Mouse (Mus musculus): ENCODE data around the gene Yipf2. TPM values are rescaled to one million over a fixed set of nuclear protein-coding genes. Genes with fewer than 3 reads are reported as not detected.
"Not testable (repeated sequence)": the region's sequence is repeated elsewhere in the genome, so short reads cannot be mapped to it uniquely, and the experiment has no call there.

The Yipf2 gene
- polyA plus RNA-seq, 1 experiment from 2014 or later, result 6.9 TPM

DNA sequence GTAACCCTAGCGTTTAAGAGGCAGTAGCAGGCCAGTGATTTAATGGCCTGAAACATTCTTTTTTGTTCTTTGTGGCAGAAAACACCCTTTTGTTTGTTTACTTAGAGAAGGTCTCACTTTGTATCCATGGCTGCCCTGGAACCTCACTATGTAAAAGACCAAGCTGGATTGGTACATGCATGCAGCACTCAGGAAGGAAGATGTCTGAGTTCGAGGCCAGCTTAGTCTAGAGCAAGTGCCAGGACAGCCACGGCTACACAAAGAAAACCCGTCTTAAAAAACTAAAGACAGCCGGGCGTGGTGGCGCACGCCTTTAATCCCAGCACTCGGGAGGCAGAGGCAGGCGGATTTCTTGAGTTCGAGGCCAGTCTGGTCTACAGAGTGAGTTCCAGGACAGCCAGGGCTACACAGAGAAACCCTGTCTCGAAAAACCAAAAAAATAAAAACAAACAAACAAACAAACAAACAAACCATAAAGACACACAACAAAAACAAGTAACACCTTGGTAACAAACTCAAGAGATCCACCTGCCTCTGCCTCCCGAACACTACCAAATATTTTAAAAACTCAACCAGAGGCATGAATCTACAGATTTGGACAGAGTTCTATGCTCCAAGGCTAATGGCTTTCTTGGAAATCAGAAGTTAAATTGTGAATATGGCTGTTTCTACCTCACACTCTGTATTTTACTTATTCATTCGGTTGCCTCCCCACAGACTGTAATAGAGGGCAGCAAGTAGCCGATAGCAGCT lies 22.4 kb upstream of the Yipf2 start:
- Histone ChIP-seq H3K27ac (peak overlapping the region; percentile 84), H3K4me3 (ENCODE audit: inconsistent target) (peak overlapping the region; percentile 73), H3K36me3 (ENCODE audit: inconsistent target) (no peaks in the 10 kb centered on the region), H3K79me2 (ENCODE audit: inconsistent target) (peaks cover 36% of the 10 kb centered on the region)
- WGBS (ENCODE audit: missing documents), result 76% methylated on average over 14 of the region's 15 CpGs

DNA sequence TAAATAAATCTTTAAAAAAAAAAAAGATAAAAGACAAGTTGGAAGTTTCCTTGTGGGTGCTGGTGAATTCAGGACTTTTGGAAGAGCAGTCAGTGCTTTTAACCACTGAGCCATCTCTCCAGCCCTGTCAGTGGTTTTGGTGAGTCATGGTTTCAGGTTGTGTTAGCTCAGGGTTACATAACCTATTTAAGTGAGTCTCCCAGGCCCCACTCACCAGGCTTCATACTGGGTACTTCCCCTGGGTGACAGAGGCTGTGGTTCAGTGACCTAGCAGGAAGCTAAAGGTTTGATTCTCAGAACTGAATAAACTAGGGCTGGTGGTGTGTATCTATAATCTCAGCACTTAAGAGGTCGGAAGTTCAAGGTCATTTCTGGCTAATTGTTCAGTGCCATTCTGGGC lies 17.2 kb upstream of the Yipf2 start:
- no peaks in the 10 kb centered on the region for H3K79me2 ChIP-seq (ENCODE audit: inconsistent target)
- no peak overlapping the region for H3K27ac ChIP-seq
- no peaks in the 10 kb centered on the region for H3K36me3 ChIP-seq (ENCODE audit: inconsistent target)
- no peak overlapping the region for H3K4me3 ChIP-seq (ENCODE audit: inconsistent target)
- WGBS (ENCODE audit: missing documents), result 14% methylated on average over 1 of the region's 1 CpGs

DNA sequence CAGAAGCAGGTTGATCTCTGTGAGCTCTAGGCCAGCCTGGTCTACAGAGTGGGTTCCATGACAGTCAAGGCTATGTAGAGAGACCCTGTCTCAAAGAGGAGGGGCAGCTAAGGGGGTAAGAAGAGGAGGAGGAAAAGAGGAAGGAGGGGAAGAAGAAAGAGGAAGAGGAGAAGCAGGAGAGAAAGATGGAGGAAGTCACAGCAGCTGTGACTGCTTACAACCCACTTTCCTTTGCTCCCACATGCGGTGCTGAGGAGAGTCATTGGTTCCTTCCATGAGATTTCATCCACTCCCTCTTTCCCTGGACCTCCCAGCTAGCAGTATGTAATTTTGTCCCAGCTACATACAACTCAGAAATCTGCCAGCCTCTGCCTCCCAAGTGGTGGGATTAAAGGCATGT lies 14.0 kb upstream of the Yipf2 start:
- H3K27ac ChIP-seq, result no peak overlapping the region
- whole genome bisulfite sequencing (ENCODE audit: missing documents), result 14% methylated on average over 1 of the region's 1 CpGs
- no peaks in the 10 kb centered on the region for H3K36me3 ChIP-seq (ENCODE audit: inconsistent target)
- H3K79me2 ChIP-seq (ENCODE audit: inconsistent target), result no peaks in the 10 kb centered on the region
- H3K4me3 ChIP-seq (ENCODE audit: inconsistent target), result no peak overlapping the region

DNA sequence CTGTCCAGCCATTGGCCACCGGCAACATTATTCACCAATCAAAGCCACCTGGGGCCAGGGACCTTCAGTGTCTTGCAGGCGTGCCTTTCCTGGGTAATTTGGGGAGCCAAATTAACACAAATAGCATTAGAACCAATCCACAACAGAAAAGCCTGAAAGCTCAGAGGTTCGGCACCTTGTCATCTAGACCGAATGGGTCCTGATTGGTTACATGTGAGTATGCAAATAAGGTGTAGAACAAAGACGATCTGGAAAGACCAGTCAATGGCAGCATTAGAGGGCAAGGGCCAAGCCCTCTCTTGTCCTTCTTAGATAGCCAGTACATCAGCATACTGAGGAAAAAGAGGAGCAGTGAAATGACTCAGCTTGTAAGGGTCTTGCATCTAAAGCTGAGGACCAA lies 13.2 kb upstream of the Yipf2 start:
- H3K36me3 ChIP-seq (ENCODE audit: inconsistent target), result no peaks in the 10 kb centered on the region
- H3K27ac ChIP-seq, result no peak overlapping the region
- no peaks in the 10 kb centered on the region for H3K79me2 ChIP-seq (ENCODE audit: inconsistent target)
- no peak overlapping the region for H3K4me3 ChIP-seq (ENCODE audit: inconsistent target)
- WGBS (ENCODE audit: missing documents), result 98% methylated on average over 5 of the region's 5 CpGs

DNA sequence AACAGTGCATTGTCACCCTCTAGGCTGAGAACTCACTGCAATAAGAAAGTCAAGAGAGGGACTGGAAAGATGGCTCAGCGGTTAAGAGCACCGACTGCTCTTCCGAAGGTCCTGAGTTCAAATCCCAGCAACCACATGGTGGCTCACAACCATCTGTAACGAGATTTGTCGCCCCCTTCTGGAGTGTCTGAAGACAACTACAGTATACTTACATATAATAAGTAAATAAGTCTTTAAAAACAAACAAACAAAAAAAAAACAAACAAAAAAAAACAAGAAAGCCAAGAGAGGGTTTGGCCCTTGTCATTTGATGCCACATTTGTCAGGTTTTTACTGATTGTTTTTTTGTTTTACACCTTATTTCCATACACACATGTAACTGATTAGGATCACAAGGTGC lies 11.5 kb upstream of the Yipf2 start:
- Histone ChIP-seq H3K36me3 (ENCODE audit: inconsistent target) (no peaks in the 10 kb centered on the region), H3K79me2 (ENCODE audit: inconsistent target) (no peaks in the 10 kb centered on the region), H3K27ac (no peak overlapping the region), H3K4me3 (ENCODE audit: inconsistent target) (no peak overlapping the region)
- WGBS (ENCODE audit: missing documents), result 92% methylated on average over 4 of the region's 5 CpGs

DNA sequence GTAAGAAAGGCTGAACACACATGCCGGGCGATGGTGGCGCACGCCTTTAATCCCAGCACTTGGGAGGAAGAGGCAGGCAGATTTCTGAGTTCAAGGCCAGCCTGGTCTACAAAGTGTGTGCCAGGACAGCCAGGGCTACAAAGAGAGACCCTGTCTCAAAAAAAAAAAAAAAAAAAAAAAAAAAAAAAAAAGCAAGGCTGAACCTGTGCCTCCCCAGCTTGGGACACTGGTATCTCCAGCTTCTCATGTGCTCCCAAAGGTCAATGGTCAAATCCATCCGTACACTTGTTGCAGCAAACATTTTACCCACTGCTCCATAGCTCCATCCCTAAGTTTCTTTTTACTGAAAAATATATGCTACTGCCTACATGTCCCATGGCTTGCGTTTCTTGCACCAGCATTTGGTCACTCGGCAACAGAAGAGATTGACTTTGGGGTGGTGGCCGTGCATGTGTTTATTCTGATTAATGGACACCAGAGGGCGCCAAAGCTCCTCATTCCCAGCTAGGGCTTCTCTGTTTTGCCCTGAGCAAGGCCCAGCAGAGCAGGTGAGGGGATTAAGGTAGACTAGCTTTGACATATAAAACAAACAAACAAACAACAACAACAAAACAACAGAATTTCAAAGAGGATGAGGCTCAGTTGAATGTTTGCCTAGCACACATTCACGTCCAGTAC lies 9.2 kb upstream of the Yipf2 start:
- Histone ChIP-seq H3K36me3 (ENCODE audit: inconsistent target) (no peaks in the 10 kb centered on the region), H3K79me2 (ENCODE audit: inconsistent target) (no peaks in the 10 kb centered on the region), H3K27ac (no peak overlapping the region), H3K4me3 (ENCODE audit: inconsistent target) (no peak overlapping the region)
- 52% methylated on average over 10 of the region's 10 CpGs for WGBS (ENCODE audit: missing documents)

DNA sequence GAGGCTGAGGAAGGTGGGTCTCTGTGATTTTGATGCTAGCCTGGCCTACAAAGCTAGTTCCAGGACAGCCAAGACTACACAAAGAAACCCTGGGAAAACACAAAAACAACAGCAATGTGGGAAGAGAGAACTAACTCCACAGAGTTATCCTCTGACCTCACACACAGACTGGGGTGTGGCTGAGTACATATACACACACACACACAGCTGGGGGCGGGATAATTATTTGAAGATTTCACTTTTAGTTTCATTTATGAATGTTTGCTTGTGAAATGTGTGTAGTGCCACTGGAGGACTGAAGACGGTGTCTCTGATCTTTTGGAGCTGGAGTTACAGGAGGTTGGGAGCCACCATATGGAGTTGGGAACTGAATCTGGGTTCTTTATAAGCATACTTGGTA lies 8.4 kb upstream of the Yipf2 start:
- 62% methylated on average over 2 of the region's 2 CpGs for WGBS (ENCODE audit: missing documents)
- Histone ChIP-seq H3K36me3 (ENCODE audit: inconsistent target) (no peaks in the 10 kb centered on the region), H3K79me2 (ENCODE audit: inconsistent target) (peaks cover 4% of the 10 kb centered on the region; the same call in 1 of the 2 replicates), H3K27ac (no peak overlapping the region), H3K4me3 (ENCODE audit: inconsistent target) (no peak overlapping the region)

DNA sequence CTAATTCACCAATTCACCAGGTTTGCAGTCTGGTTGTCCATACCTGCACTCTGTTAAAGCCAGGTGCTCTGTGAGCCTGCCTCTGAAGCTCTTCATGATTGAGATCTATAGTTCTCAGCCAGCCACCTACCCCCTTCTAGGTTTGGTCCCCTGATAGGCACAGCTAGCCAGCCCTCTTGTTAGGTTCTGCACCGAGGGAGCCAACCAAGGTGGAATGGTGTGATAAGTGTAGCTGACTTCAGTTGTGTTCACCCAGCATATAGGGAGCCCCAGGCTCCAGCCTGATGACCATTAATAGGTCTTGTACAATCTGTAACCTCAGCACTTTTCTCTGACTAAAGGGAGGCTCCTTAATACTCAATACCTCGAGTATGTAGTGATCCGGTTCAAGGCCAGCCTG lies 7.6 kb upstream of the Yipf2 start:
- H3K36me3 ChIP-seq (ENCODE audit: inconsistent target), result no peaks in the 10 kb centered on the region
- WGBS (ENCODE audit: missing documents), result 93% methylated on average over 3 of the region's 3 CpGs
- H3K4me3 ChIP-seq (ENCODE audit: inconsistent target), result no peak overlapping the region
- peaks cover 13% of the 10 kb centered on the region for H3K79me2 ChIP-seq (ENCODE audit: inconsistent target)
- H3K27ac ChIP-seq, result no peak overlapping the region

DNA sequence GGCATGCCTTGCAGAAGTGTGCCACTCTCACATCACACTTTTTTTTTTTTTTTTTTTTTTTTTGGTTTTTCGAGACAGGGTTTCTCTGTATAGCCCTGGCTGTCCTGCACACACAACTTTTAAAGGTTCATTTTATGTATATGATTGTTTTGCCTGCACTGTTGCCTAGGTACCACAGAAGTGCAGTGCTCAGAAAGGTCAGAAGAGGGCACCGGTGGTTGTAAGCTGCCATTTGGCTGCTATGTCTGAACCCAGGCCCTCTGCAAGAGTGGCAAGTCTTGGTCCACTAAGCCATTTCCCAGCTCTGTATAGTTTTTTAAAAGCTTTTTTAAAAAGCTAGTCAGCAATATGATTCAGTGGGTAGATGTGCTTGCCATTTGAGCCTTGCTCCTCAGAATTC lies 5.6 kb upstream of the Yipf2 start:
- H3K36me3 ChIP-seq (ENCODE audit: inconsistent target), result no peaks in the 10 kb centered on the region
- H3K79me2 ChIP-seq (ENCODE audit: inconsistent target), result peaks cover 31% of the 10 kb centered on the region
- 58% methylated on average over 1 of the region's 2 CpGs for WGBS (ENCODE audit: missing documents)
- H3K4me3 ChIP-seq (ENCODE audit: inconsistent target), result no peak overlapping the region
- no peak overlapping the region for H3K27ac ChIP-seq

DNA sequence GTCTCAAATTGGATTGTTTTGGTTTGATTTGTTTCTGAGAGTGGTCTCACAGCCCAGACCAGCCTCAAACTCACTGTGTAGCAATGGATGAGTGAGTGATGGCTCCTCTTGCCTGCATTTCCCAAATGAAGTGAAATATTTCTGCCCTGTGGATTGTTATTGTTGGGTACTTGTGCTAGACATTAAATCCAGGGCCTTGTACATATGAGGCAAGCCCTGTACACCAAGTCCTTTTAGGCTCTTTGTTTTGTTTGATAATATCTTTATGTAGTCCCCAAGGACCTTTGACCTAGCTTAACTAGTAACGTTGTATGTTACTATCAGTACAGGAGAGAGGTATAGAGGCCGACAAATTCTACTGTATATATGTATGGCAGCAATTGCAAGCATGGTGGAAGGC lies 2.2 kb upstream of the Yipf2 start:
- H3K36me3 ChIP-seq (ENCODE audit: inconsistent target), result peaks cover 9% of the 10 kb centered on the region; the same call in 1 of the 2 replicates
- H3K27ac ChIP-seq, result no peak overlapping the region
- no peak overlapping the region for H3K4me3 ChIP-seq (ENCODE audit: inconsistent target)
- H3K79me2 ChIP-seq (ENCODE audit: inconsistent target), result peaks cover 31% of the 10 kb centered on the region
- WGBS (ENCODE audit: missing documents), result 89% methylated on average over 2 of the region's 2 CpGs

DNA sequence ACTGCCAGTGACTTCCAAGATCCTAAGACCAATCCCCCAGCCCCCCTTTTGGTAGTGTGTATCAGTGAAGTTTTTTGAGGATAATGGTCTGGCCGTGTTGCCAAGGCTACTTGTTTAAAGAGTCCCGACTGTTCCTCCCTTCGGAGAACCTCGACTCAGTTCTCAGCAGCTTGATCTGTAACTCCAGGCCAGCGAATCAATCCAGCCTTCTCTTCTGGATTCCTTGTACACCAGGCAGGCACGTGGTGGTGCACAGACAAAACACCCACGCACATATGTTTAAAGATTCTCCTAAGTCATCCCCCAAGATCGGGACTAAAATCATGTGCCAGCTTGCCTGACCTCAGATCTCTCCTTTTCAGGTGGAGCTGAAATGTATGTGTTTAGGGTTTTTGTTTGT lies 1.7 kb upstream of the Yipf2 start:
- H3K4me3 ChIP-seq (ENCODE audit: inconsistent target); H3K27ac ChIP-seq: not testable (repeated sequence)
- 87% methylated on average over 8 of the region's 8 CpGs for WGBS (ENCODE audit: missing documents)
- Histone ChIP-seq H3K36me3 (ENCODE audit: inconsistent target) (peaks cover 14% of the 10 kb centered on the region; the same call in 1 of the 2 replicates), H3K79me2 (ENCODE audit: inconsistent target) (peaks cover 31% of the 10 kb centered on the region)

DNA sequence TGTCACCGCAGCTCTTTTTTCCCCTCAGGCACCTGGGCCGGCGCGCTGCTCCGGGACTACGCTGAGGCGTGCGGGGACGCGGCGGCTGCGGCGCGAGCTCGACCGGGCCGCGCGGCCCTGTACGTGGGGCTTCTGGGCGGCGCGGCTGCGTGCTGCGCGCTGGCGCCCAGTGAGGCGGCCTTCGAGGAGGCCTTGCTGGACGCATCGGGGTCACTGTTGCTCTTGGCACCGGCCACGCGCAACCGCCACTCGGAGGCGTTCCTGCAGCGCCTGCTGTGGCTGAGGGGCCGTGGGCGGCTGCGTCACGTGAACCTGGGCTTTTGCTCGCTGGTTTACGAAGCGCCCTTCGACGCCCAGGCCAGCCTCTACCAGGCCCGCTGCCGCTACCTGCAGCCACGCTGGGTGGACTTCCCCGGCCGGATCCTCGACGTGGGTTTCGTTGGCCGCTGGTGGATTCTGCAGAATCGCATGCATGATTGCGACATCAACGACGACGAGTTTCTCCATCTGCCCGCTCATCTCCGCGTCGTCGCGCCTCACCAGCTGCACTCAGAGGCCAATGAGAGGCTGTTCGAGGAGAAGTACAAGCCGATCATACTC lies 594 bp upstream of the Yipf2 start:
- Histone ChIP-seq H3K79me2 (ENCODE audit: inconsistent target) (peaks cover 31% of the 10 kb centered on the region), H3K36me3 (ENCODE audit: inconsistent target) (peaks cover 23% of the 10 kb centered on the region; the same call in 1 of the 2 replicates), H3K27ac (peak overlapping the region; percentile 44), H3K4me3 (ENCODE audit: inconsistent target) (peak overlapping the region; percentile 87)
- under 1% methylated on average over 63 of the region's 69 CpGs for WGBS (ENCODE audit: missing documents)

DNA sequence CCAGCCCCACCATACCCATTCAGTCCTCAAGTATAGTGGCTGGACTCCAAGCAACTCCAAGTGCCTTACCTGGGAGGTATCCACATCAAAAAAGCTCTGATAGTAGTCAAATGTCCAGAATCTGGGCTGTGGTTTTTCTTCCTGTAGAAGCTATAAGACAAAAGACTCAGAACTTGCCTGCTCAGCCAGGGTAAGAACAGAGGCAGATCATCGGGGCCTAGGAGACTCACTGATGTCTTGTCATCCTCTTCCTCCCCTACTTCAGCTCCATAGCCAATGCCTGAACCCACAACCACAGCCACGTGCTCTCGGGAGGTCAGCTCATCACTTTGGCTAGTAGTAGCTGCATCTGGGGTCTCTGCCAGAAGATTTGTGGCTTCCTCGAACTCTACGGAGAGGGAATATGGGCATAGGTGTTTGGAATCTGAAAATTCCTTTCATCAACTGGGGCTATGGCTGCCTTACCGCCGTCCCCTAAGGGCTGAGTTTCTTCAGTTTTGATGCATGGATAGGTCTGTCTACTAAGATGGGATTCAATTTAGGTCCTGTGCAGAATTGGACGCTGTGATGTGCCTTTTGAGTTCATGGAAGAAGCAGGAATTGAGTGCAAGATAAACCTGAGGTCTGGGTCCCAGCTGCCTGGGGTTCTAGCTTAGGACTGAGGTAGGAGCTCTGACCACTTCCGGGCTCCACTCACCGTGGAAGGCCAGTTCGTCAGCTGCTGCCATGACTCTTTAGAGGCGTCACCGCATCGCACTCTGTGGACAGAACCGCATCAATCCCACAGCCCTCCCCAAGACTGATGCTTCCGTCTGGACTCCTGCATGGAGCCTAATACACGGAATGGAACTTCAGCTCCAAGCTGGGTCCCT lies 561 bp downstream of the Yipf2 start:
- H3K4me3 ChIP-seq (ENCODE audit: inconsistent target), result peak overlapping the region; percentile 87
- peaks cover 31% of the 10 kb centered on the region for H3K79me2 ChIP-seq (ENCODE audit: inconsistent target)
- peaks cover 26% of the 10 kb centered on the region; the same call in 1 of the 2 replicates for H3K36me3 ChIP-seq (ENCODE audit: inconsistent target)
- H3K27ac ChIP-seq, result peak overlapping the region; percentile 44
- 13% methylated on average over 17 of the region's 17 CpGs for WGBS (ENCODE audit: missing documents)

DNA sequence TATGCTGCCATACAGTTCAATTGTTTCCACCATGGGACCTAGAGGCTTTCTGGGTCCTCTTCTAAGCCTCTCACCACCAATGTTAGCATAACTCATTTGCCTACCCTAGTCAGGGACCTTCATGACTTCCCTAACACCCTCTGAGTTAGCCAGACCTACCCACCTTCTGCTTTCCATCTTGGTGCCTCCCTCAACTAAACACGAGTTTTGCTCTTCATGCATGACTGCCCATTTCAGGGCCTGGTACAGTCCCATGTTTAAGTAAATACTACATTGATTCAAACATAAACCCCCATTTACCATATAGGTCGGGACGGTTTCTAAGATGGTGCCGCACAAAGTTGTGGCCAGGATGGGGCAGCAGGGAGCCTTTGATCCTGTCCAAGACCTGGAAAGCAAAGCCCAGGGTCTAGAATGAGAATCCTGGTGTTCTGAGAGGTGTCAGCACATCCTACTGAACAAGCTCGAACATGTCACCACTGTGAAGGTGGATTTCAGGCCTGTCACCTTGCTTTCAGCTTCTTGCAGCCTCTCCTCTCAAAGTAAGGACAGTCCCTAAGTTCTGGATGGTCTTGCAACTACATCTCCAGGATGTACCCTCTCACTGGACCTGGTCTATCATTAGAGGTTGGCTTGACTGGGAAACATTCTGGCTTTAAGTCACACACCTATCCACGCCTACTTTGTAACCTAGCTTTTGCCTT lies 1.3 kb downstream of the Yipf2 start:
- Histone ChIP-seq H3K27ac (no peak overlapping the region), H3K4me3 (ENCODE audit: inconsistent target) (no peak overlapping the region), H3K36me3 (ENCODE audit: inconsistent target) (peaks cover 33% of the 10 kb centered on the region; the same call in 1 of the 2 replicates), H3K79me2 (ENCODE audit: inconsistent target) (peaks cover 29% of the 10 kb centered on the region)
- 92% methylated on average over 6 of the region's 6 CpGs for WGBS (ENCODE audit: missing documents)
